Mouse (Mus musculus) thymus, postnatal 25 days (tissue): ENCODE measurements around the gene Lpin1.

ENCODE experiments used
- DNase-seq: peaks from one replicate; pipeline ENCODE4 v3.0.0; 2022

Gene Lpin1

GRCm38 (mm10) chr12:16610936-16611335 lies at the start of gene Lpin1:
Lpin1 (minus strand) TSS chr12:16610966.
- no peak for DNase-seq

GRCm38 (mm10) chr12:16656906-16657875 lies 46.4 kb upstream of the Lpin1 start:
- no peak for DNase-seq

- no peak for DNase-seq
These were observed 44.8 kb upstream of the Lpin1 start for GRCm38 (mm10) chr12:16655604-16656003.

- DNase-seq = peak; percentile 57
These were observed 42.7 kb upstream of the Lpin1 start, which contains the start of gene Ntsr2 for GRCm38 (mm10) chr12:16653332-16654093. Ntsr2 (plus strand) TSS chr12:16653382.

GRCm38 (mm10) chr12:16649819-16650218 lies 39.1 kb upstream of the Lpin1 start:
- no peak for DNase-seq

GRCm38 (mm10) chr12:16648273-16648672 lies 37.5 kb upstream of the Lpin1 start:
- DNase-seq = no peak

GRCm38 (mm10) chr12:16646780-16647409 lies 36.1 kb upstream of the Lpin1 start:
- no peak for DNase-seq

GRCm38 (mm10) chr12:16644698-16645097 lies 33.9 kb upstream of the Lpin1 start:
- DNase-seq = no peak

- DNase-seq = no peak
These were observed 33.0 kb upstream of the Lpin1 start for GRCm38 (mm10) chr12:16643508-16644345.

- DNase-seq = peak; percentile 29
These were observed 31.2 kb upstream of the Lpin1 start for GRCm38 (mm10) chr12:16642000-16642399.

GRCm38 (mm10) chr12:16640075-16640474 lies 29.3 kb upstream of the Lpin1 start:
- no peak for DNase-seq

GRCm38 (mm10) chr12:16639078-16639771 lies 28.5 kb upstream of the Lpin1 start:
- no peak for DNase-seq

- DNase-seq = no peak
These were observed 25.1 kb upstream of the Lpin1 start for GRCm38 (mm10) chr12:16635816-16636215.

GRCm38 (mm10) chr12:16634075-16634813 lies 23.5 kb upstream of the Lpin1 start:
- DNase-seq = peak; percentile 70

- DNase-seq = no peak
These were observed 22.5 kb upstream of the Lpin1 start for GRCm38 (mm10) chr12:16633235-16633634.

GRCm38 (mm10) chr12:16631423-16631822 lies 20.7 kb upstream of the Lpin1 start:
- no peak for DNase-seq

GRCm38 (mm10) chr12:16630866-16631185 lies 20.1 kb upstream of the Lpin1 start:
- no peak for DNase-seq

GRCm38 (mm10) chr12:16630152-16630865 lies 19.5 kb upstream of the Lpin1 start:
- DNase-seq = no peak

- no peak for DNase-seq
These were observed 9.5 kb upstream of the Lpin1 start for GRCm38 (mm10) chr12:16620230-16620629.

- DNase-seq = no peak
These were observed 8.7 kb upstream of the Lpin1 start for GRCm38 (mm10) chr12:16619453-16619852.
